Mouse (Mus musculus) CD8-positive naive resting alpha-beta T cell, adult 57 days (primary cell): ENCODE measurements around the gene Ptchd3. TPM values are rescaled to one million over a fixed set of nuclear protein-coding genes. Genes with fewer than 3 reads are reported as not detected.

ENCODE experiments used
- total RNA-seq: library from RNA; stranded (reverse); gene quantifications from one replicate; pipeline ENCODE4 v1.2.4, GENCODE M21; 2023

Gene Ptchd3
- not detected for total RNA-seq

DNA sequence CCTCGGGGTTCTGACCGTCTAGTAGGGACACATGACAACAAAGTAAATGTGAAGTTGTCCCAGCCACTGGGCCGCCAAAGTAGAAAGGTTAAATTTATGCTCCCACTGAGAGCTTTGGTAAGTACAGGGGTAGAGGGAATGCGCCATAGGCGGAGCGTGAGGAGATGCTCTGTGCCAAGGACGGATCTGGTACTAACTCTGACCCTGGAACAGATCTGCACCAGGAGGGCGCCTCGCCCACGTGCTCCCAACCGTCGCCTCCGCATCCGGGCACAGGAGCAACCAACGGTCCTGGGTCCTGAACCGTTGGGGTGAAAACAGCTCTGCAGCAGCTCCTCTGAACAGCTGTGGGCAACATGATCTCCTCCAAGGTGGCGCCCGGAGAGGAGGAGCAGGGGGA, at the start of gene Ptchd3:
Gene Ptchd3, plus strand, starts transcription at position 301 of the 400 bp plus-strand sequence.

Other genes starting within 250 kb of the Ptchd3 start
- gene B3gntl1, start 157.1 kb upstream of the Ptchd3 start, total RNA-seq: 12.5 TPM
- 1.3 TPM for gene Metrnl, start 128.7 kb upstream of the Ptchd3 start, total RNA-seq